Mouse (Mus musculus): ENCODE results near the gene Pitx1.

Pitx1 gene

GRCm38 (mm10) chr13:55836142-55836625, at the start of gene Pitx1:
Gene Pitx1, minus strand, starts transcription at chr13:55836192.
- DNase-seq (ENCODE audit: low spot score) = no peak

DNA sequence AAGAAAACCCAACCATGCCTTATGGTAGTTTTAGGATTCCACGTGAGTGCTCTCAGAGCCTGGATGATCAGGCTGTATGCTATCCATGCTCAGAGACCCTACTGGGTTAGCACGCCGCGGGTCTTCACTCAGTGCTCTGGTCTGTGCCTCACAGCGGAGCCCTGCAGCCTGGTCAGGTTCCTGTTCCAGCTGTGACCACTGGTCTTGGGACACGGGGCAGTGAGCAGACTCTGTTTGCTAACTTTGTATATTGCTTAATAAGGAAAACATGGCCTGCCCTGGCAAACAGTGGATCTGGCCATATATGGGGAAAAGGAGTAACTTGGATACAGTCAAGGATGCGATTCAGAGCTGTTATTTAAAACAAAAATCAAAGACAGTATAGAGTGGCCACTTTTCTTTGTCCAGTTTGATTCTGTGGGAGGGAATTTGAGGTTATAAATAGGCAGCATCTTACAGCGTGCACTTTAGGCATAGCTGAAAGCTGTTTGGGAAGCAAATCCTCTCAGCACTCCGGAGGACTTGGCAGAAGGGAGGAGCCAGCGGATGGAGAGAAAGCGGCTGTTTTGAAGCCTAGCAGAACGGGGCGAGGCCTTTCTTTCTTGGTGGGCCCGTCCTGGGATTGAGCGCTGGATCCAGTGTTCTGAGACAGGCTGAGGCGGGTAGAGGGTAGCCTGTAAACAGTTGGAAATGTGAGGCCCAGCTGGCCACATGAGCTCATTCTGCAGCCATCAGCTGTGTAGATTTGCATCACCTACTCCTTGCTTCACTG, 45.6 kb upstream of the Pitx1 start:
- no peak for DNase-seq (ENCODE audit: low spot score)

GRCm38 (mm10) chr13:55878353-55878752, 42.4 kb upstream of the Pitx1 start:
- DNase-seq (ENCODE audit: low spot score) = no peak

GRCm38 (mm10) chr13:55871410-55871809, 35.4 kb upstream of the Pitx1 start:
- no peak for DNase-seq (ENCODE audit: low spot score)

DNA sequence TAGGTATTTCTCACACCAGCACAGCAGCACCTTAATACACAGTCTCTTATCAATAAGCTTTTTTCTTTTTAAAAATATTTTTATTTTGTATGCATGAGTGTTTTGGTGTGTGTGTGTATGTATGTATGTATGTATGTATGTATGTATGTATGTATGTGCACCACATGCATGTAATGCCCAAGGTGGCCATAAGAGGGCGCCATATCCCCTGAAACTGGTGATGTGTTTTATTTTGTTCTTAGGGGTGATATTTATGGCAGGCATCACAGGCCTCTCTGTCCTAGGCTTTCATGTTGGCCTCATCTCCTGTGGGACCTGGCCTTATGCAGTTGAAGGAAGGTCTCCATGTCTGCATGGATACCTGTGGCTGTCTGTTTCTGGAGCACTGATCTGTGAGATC, 34.0 kb upstream of the Pitx1 start:
- DNase-seq (ENCODE audit: low spot score) = no peak

DNA sequence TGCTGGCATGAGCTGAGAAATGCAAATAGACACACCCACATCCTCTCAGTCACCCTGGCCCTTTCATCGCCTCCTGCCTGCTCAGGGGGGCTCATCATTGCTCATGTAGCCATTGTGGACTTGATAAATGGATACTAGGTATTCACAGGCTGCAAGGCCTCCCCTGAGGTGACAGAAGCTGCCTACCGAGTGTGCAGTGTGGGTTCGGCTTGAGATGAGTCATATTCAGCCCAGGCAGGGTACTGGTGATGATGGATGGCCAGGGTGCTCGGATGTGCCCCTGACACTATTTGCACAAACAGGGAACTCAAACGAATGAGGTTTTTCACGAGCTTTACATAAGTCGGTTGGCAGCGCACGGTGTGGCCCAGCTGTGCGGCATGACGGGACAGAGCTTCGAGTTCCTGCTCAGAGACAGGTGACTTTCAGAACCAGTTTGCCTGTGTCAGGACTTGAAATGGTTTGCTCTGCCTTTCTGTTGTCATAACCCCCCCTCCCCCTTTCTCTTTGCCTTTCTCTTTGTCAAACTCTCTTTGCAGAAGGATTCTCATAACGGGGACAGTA, 31.6 kb upstream of the Pitx1 start:
- no peak for DNase-seq (ENCODE audit: low spot score)

- DNase-seq (ENCODE audit: low spot score) = no peak
Observed at GRCm38 (mm10) chr13:55860483-55860882, 24.5 kb upstream of the Pitx1 start.

DNA sequence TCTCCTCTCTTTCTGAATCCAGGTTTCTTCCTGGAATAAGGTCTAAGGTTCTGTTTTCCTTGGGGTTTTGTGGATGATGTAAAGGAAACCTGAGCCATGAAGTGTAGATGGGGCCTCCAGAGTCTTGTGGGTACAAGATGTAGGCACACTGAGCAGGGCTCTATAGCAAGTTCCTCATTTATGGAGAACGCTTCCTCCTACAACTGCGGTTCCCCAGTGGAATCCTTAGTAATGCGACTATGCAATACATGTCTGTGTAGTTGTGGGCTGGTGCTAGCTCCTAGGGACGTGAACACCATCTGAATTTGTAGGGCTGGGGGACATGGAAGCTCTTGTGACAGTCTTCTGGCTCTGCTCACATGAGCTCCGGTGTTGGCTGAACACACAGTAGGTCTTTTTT, 22.5 kb upstream of the Pitx1 start:
- DNase-seq (ENCODE audit: low spot score) = no peak

DNA sequence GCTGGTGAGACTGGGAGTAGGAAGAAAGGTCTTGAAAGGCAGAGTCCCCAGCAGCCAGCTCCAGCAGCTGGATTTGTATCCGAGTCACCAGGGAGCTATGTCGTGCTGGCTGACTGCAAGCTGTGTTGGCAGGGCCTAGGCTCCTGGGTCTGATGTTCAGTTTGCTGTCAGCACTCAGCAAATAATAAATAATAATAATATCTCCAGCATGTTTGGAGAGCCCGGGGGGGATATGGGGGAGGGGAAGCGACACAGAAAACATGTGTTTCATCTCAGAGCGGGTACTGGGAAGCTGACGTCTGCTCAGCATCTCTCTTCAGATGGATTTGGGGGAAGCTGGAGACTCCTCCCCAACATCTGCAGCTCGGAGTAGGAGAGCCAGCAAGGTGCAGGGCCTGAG, 19.8 kb upstream of the Pitx1 start:
- DNase-seq (ENCODE audit: low spot score) = no peak

DNA sequence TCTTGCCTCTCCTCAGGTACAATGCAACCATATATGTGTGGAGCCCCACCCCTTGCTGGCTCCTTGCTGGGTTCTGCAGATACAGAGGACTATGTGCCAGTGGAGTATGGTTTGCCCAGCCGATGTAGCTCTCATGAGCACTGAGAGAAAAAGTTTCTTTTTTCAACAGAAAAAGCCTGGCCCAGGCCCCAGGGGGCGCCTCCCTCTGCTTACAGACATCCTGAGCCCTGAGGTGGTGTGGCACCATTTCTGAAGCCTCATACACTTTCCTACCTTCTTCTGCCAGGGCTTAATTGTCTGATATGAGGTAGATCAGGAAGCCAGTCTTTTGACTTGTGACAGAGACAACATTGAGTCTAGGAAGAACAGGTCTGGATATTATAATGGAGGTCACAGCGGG, 16.2 kb upstream of the Pitx1 start:
- DNase-seq (ENCODE audit: low spot score) = no peak

DNA sequence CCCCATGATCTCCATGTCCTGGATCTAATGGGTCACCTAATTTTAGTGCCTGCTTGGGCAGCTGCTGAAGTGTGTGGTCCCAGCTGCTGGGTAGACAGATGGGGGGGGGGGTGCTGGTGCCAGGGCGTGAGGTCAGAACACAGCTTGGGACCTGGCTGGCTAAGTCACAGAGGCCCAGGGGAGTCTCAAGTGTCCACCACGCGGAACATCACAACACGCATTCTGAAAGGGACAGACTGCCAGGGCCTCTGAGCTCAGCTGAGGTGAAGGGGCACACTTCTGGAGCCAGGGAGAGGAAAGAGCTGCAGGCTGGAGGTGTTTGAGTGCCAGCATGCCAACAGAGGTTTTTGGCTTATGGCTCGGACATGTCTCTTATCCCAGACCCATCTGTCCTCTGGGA, 14.7 kb upstream of the Pitx1 start:
- DNase-seq (ENCODE audit: low spot score) = no peak

DNA sequence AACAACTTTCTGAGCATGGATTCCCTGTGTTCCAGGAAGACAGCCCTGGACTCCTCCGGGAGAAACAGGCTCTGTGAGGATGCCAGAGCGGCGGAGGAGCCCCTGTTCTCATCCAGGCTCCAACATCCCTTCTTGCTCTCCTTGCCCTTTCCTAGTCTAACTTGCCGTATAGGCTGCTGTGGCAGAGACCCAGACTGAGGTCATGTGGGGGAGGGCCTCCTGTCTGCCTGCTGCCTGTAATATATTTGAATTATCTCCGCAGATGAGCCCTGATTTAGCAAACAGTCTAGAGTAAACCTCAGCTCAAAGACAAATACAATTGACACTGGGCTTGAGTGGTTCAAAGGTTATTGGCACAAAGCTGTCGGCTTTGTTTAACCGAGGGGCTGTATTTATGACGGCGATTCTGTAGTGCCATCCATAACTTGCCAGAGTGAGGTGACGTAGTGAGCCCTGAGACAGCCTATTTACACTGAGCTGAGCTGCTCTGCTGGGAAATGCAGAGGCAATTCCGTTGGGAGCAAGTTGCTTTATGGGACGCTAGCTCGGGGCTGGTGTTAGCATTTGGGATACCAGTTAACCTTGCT, 12.7 kb upstream of the Pitx1 start:
- DNase-seq (ENCODE audit: low spot score) = no peak

- DNase-seq (ENCODE audit: low spot score) = no peak
Observed at GRCm38 (mm10) chr13:55847805-55848204, 11.8 kb upstream of the Pitx1 start.

DNA sequence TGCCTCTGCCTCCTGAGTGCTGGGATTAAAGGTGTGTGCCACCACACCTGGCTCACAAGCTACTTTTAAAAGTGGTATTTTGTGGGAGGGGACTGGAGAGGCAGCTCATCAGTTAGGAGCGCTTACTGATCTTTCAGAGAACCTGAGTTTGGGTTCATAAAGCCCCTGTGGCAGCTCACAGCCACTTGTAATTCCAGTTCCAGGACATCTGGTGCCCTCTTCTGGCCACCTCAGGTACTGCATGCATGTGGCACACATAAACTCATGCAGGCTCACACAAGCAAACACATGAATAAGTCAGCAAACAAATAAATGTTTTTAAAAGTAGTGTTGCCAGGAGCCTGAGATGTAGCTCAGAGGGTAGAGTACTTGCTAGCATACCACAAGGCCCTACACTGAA, 7.7 kb upstream of the Pitx1 start:
- DNase-seq (ENCODE audit: low spot score) = no peak

DNA sequence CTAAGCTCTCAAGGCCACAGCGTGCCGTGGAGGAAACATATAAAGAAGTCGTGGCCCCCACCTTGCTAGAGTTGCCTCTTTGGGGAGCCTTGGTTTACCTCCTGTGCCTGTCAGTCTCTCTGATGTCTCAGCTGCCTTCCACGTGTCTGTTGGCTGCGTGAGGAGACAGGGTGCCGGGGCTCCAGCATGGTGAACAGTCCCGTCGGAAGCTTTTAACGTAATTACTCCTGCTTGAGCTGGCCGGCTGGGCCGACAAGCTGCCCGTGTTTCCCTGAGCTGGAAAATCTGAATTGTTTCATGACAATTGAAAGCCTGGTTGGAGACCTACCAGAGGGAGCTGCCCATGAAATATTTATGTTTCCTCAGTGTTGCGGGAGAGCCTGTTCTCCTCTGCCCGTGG, 4.2 kb upstream of the Pitx1 start:
- no peak for DNase-seq (ENCODE audit: low spot score)

DNA sequence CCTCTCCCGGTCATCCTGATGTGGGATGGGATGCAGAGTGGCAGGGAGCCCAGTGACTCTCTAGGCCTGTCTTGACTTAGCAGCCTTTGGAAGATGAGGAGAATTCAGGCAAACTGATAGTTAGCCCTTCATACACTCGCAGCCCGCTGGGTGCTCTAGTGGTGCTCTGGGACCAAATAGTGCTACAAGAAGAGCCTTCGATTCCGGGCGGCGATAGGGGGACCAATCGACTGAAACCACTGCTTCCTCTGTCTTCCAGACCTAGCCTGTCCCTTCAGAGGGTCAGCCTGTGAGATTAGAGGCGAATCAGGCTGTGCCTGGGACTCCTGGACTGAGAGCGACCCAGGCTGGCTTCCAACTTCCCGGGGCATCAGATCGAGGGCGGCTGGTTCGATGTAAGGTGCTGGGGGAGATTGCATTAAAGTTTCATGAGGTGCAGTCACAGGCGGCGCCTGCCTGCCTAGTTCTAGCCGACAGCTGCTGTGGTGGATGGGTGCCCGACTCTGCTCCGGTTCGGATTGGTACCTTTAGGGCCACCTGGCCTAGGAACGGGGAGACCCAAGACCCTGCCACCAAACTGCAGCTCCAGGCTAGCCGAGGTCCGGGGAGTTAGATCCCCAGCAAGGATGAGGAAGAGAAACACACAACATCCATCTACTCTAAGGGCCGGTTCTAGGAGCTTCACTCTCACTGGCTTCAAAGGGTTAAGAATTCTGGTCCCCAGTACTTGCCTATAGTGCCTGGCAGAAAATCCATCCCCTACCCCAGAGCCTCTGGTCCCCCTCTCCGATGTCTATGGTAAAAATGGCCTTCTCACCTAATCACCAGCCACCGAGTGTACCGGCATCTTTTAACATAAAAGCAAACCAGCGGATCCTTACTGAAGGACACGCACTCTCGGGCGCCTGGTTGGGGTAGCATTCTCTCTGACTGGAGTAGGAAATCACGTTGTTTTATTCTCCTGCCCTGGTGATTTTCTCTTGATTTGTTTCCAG, 1.1 kb upstream of the Pitx1 start:
- no peak for DNase-seq (ENCODE audit: low spot score)

DNA sequence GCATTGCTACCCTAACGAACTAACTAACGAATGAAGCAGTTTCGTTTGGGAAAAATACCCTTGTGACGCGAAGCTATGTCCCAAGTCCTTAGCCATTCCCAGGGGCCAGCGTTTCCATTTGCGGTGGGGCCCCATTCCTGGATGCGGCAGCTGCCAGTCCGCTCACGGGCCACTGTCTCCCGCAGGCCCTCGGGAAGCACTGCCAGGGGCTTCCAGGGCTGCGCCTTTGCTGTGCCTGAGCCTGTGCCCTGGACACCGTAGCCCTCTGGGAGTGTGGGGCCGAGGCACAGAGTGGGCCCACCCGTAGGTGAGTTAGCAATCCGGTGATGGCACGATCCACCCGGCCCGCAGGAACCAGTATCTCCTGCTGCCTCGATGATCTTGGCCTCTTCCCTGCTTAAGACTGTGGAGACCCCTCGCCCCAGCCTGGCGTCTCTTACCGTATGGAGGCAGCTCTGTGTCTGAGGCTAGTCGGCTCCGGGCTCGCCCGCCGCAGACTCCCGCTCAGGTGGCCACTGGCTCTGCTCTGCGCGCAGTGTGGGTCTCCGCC, 369 bp downstream of the Pitx1 start:
- DNase-seq (ENCODE audit: low spot score) = no peak

DNA sequence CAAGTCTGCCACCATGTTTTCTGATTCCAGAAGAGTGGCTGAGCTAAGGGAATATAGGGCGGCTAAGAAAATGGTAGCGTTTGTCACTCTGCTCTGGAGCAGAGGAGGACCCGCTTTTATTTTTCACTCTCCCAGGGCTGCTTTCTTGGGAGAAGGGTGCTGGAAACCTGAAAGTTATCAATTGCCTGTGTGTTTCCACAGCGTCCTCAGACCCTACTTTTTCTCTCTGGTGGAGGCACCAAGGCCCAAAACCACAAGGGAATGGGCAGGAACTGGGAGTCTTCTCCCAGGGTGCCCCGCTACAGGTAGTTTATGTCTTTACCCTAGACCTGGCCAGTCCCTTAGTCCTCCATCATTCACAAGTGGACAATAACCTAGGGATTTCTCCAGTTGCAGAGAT, 1.3 kb downstream of the Pitx1 start:
- no peak for DNase-seq (ENCODE audit: low spot score)

- no peak for DNase-seq (ENCODE audit: low spot score)
Observed at GRCm38 (mm10) chr13:55833921-55834320, 2.1 kb downstream of the Pitx1 start.

DNA sequence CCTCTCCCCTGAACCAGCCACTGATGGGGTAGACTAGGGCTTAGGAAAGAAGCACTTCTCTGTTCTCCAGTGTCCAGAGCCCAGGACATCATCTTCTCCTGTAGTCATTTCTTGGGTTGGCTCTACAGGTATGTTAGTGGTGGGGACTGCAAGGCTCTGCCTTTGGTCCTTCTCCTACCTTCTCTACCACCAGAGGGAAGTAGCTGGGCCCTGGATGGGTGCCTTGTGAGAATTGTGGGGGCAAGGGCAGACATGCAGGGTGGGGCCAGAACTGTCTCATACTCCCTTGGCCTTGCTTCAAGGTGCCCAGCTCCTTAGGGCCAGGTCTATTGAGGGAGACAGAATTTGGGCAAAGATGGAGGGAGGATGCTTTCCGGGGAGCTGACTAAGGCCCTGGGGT, 3.4 kb downstream of the Pitx1 start:
- no peak for DNase-seq (ENCODE audit: low spot score)

DNA sequence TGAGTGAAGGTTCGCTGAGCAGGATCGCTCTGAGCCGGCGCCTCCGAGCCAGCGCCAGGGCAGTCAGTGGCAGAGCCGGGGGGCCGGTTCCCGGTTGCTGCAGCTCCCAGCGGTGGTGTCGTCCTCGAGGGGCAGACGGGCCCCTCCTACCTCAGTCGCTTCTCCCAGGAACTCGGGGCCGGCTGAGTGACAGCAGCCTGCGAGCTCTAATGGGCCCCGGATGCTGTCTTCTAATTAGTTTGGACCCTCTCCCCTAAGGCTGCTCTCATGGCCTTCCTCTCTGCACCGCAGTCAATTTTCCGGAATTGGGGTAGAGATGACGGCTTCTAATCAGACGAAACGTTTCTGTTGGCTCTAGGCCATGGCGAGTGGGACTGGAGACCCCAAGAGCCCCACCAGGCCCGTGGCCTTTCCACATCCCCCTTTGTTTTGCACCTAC, 4.3 kb downstream of the Pitx1 start:
- no peak for DNase-seq (ENCODE audit: low spot score)
